12 mouse cellular contexts compared by ENCODE assay signal in the genomic region with DNA sequence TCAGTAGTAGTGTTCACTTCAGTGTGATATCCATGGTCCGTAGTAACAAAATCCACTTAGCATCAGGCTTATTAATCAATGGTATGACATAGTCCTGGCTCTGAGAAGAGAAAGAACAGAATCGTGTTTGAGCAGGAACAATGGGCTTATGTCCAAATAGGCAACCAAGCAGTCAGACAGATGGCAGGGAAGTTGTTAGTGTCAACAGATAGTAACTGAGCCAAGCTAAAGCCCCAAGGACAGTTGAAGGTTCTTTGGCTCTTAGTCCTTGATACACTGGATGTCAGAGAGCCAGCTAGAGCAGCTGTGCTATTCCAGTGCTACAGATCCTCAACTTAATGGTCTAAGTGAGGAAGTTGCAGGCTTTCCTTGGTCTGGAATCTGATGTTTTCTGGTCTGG.
DNase-seq lines count a peak whose midpoint lies in the region; ATAC-seq and TF ChIP-seq lines count a peak whose summit lies in the region.
"Had no signal": no experiment of that assay in that cellular context is flagged by ENCODE, and none has a peak within 500 bp of the region (broad histone marks: within the 10 kb centered on the region; RNA-seq: fewer than 3 reads in every experiment).

No protein-coding gene starts in this region.

- DNase-seq in forebrain, postnatal 0 days = peak; percentile 21
- DNase-seq in left cerebral cortex, postnatal 4 days = peak; percentile 20
- no peak for DNase-seq in left cerebral cortex, postnatal 10 days (ENCODE audit: extremely low spot score in 1 of 2, low spot score in 2 of 2)
- DNase-seq in adrenal gland, postnatal 14 days = peak; percentile 54
- no peak for DNase-seq in urinary bladder, postnatal 14 days (ENCODE audit: low spot score)
- DNase-seq in spleen, postnatal 36 days (ENCODE audit: low spot score in 2 of 2) = no peak
- DNase-seq: cerebellum, adult 18-20 months had no signal

- ATAC-seq in forebrain, postnatal 0 days = peak; percentile 53
- ATAC-seq in forebrain, embryonic 13.5 days = no peak; the same call in 1 of the 2 replicates
- ATAC-seq in heart, embryonic 14.5 days (ENCODE audit: insufficient number of reproducible peaks, insufficient read depth, low FRiP score, low read depth) = peak; percentile 71
- ATAC-seq: inflammation-experienced regulatory T-cells, adult 6 months had no signal

- WGBS in forebrain, postnatal 0 days = 35% methylated on average over 2 of the region's 2 CpGs
- 73% methylated on average over 2 of the region's 2 CpGs for WGBS in forebrain, embryonic 13.5 days
- 21% methylated on average over 2 of the region's 2 CpGs for WGBS in heart, embryonic 14.5 days

- H3K9ac ChIP-seq in forebrain, postnatal 0 days = no peak overlapping the region
- no peak overlapping the region for H3K9ac ChIP-seq in forebrain, embryonic 13.5 days
- no peak overlapping the region for H3K9ac ChIP-seq in heart, embryonic 14.5 days (ENCODE audit: low read length)

- H3K9me3 ChIP-seq in forebrain, postnatal 0 days (ENCODE audit: low read length) = no peaks in the 10 kb centered on the region
- H3K9me3 ChIP-seq in forebrain, embryonic 13.5 days (replicated peaks) = no peaks in the 10 kb centered on the region
- H3K9me3 ChIP-seq in heart, embryonic 14.5 days (ENCODE audit: control insufficient read depth, low read length) = no peaks in the 10 kb centered on the region

- H3K4me1 ChIP-seq in forebrain, postnatal 0 days (ENCODE audit: insufficient read depth) = no peaks in the 10 kb centered on the region
- H3K4me1 ChIP-seq in forebrain, embryonic 13.5 days = no peaks in the 10 kb centered on the region
- peaks cover 0 to 15% of the 10 kb centered on the region in 2 experiments; a peak in 3 of 4 replicates for H3K4me1 ChIP-seq in heart, embryonic 14.5 days (ENCODE audit: control insufficient read depth in 2 of 2, insufficient read depth in 2 of 2, low read length in 2 of 2)

- intact Hi-C loops in left cerebral cortex, postnatal 4 days (cut with DNase I) = no loop called here
- intact Hi-C loops in left cerebral cortex, postnatal 10 days (cut with DNase I) = no loop called here

- H3K4me2 ChIP-seq in forebrain, postnatal 0 days (ENCODE audit: low read depth) = no peak overlapping the region
- no peak overlapping the region for H3K4me2 ChIP-seq in forebrain, embryonic 13.5 days
- H3K4me2 ChIP-seq in heart, embryonic 14.5 days (ENCODE audit: low read length) = no peak overlapping the region

- TF ChIP-seq CTCF in forebrain, postnatal 0 days (IDR thresholded peaks at IDR 0.05; ENCODE audit: low read depth) = no peak

- no peaks in the 10 kb centered on the region for H3K36me3 ChIP-seq in forebrain, postnatal 0 days (ENCODE audit: insufficient read depth)
- no peaks in the 10 kb centered on the region for H3K36me3 ChIP-seq in forebrain, embryonic 13.5 days (ENCODE audit: poor library complexity, severe bottlenecking)
- no peaks in the 10 kb centered on the region for H3K36me3 ChIP-seq in heart, embryonic 14.5 days (ENCODE audit: control insufficient read depth, insufficient read depth, low read length)

- H3K4me3 ChIP-seq in forebrain, postnatal 0 days (ENCODE audit: low read depth, low read length) = no peak overlapping the region
- H3K4me3 ChIP-seq in forebrain, embryonic 13.5 days = no peak overlapping the region
- no peak overlapping the region for H3K4me3 ChIP-seq in heart, embryonic 14.5 days (ENCODE audit: control insufficient read depth in 1 of 2, insufficient read depth in 1 of 2, low read depth in 1 of 2, low read length in 2 of 2)
- H3K4me3 ChIP-seq: left cerebral cortex, adult 2 months had no signal

- no peak overlapping the region for H3K27ac ChIP-seq in forebrain, postnatal 0 days (ENCODE audit: low read depth, low read length)
- no peak overlapping the region for H3K27ac ChIP-seq in forebrain, embryonic 13.5 days
- peak overlapping the region; percentile 1 to 73 for H3K27ac ChIP-seq in heart, embryonic 14.5 days (replicated peaks in 1 of 2; ENCODE audit: control insufficient read depth in 1 of 2, insufficient read depth in 1 of 2, low read depth in 2 of 2, low read length in 2 of 2)
- H3K27ac ChIP-seq: left cerebral cortex, adult 2 months had no signal

- H3K27me3 ChIP-seq in forebrain, postnatal 0 days (ENCODE audit: insufficient read depth, low read length) = no peaks in the 10 kb centered on the region
- H3K27me3 ChIP-seq in forebrain, embryonic 13.5 days = no peaks in the 10 kb centered on the region
- H3K27me3 ChIP-seq in heart, embryonic 14.5 days (ENCODE audit: control insufficient read depth, insufficient read depth, low read length) = no peaks in the 10 kb centered on the region
- H3K27me3 ChIP-seq: CH12.LX had no signal

Comparison
In these comparisons a context has a peak if more than half of its experiments do, and no peak if none do; other contexts are left out.
1. DNase-seq: peak in forebrain, postnatal 0 days (single experiment), left cerebral cortex, postnatal 4 days (single experiment) and adrenal gland, postnatal 14 days (single experiment); none in left cerebral cortex, postnatal 10 days (0 of 2), urinary bladder, postnatal 14 days (single experiment) and spleen, postnatal 36 days (0 of 2).
2. H3K27ac ChIP-seq: peak in heart, embryonic 14.5 days (2 of 2); none in forebrain, postnatal 0 days (single experiment) and forebrain, embryonic 13.5 days (single experiment).